Mouse (Mus musculus) limb, embryonic 12.5 days (tissue): ENCODE measurements around the gene Foxred2. TPM values are rescaled to one million over a fixed set of nuclear protein-coding genes. Genes with fewer than 3 reads are reported as not detected.
A peak's percentile ranks its signal among the peaks of the same experiment; 100 is the strongest.

Source experiments
- ATAC-seq: fragments of 200-750 bp; cut with Nextera tagmentation; 2 replicates; pipeline ENCODE4 v1.8.0; 2017; ENCODE audit warnings: low read depth, moderate TSS enrichment; ENCODE audit not compliant: insufficient number of reproducible peaks, insufficient read depth, low FRiP score, low TSS enrichment
- H3K27ac ChIP-seq: fragments of 300-500 bp; sonication (generic); 2 replicates; pipeline ENCODE4 v1.5.1; 2016; ENCODE audit warnings: mild to moderate bottlenecking, moderate library complexity
- H3K27me3 ChIP-seq: fragments of 300-500 bp; sonication (generic); 2 replicates; pipeline ENCODE4 v1.6.1; 2016; ENCODE audit warnings: mild to moderate bottlenecking, moderate library complexity
- H3K36me3 ChIP-seq: fragments of 300-500 bp; sonication (generic); 2 replicates; pipeline ENCODE4 v1.6.1; 2016; ENCODE audit warnings: mild to moderate bottlenecking, moderate library complexity
- H3K4me1 ChIP-seq: fragments of 300-500 bp; sonication (generic); replicated peaks from 2 replicates; pipeline ENCODE4 v1.6.1; 2016
- H3K4me2 ChIP-seq: fragments of 300-500 bp; sonication (generic); 2 replicates; pipeline ENCODE4 v1.6.1; 2016; ENCODE audit warnings: mild to moderate bottlenecking, moderate library complexity
- H3K4me3 ChIP-seq: fragments of 300-500 bp; sonication (generic); replicated peaks from 2 replicates; pipeline ENCODE4 v1.5.1; 2016; ENCODE audit warnings: mild to moderate bottlenecking
- H3K9ac ChIP-seq: fragments of 300-500 bp; sonication (generic); replicated peaks from 2 replicates; pipeline ENCODE4 v1.6.1; 2016; ENCODE audit warnings: mild to moderate bottlenecking, moderate library complexity
- H3K9me3 ChIP-seq: fragments of 300-500 bp; sonication (generic); 2 replicates; pipeline ENCODE4 v1.6.1; 2016; ENCODE audit warnings: mild to moderate bottlenecking, moderate library complexity
- WGBS: fragments of 180-500 bp; shearing (Covaris S2); methylation state at CpG from one replicate; pipeline ENCODE4 v1.1.7; 2016; 5-methylcytosine and 5-hydroxymethylcytosine counted together
- polyA plus RNA-seq: library from polyadenylated mRNA; unstranded; fragments of >200 nt; fragmentation: Nextera tagmentation; extraction: Ambion mirVana; gene quantifications from 2 replicates; pipeline ENCODE4 v1.2.1, GENCODE M21; 2016

Gene Foxred2
- polyA plus RNA-seq, 1 experiment from 2014 or later, result 6.4 TPM

DNA sequence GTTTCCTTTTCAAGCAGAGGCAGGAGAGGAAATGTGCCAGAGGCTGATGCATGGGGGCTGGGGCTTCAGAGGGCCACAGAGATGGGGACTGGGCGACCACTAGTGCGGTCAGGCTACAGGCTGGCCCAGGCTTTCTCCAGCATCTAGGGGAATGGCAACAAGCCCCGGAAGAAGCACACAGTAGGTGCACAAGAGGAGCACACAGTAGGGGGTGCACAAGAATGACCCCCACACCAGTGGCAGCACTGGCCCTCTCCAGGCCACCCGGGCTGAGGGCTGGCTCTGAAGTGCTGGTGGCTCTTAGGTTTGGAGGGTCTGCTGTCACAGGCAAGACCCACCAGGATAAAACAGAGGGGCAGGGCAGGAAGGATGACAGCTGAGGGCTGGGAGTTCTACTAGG lies 41.2 kb downstream of the Foxred2 start:
- Histone ChIP-seq H3K9me3 (no peaks in the 10 kb centered on the region), H3K27me3 (no peaks in the 10 kb centered on the region), H3K9ac (no peak overlapping the region), H3K4me3 (no peak overlapping the region), H3K36me3 (peaks cover 61% of the 10 kb centered on the region), H3K4me2 (no peak overlapping the region), H3K27ac (no peak overlapping the region), H3K4me1 (peaks cover 14% of the 10 kb centered on the region)
- ATAC-seq, result no peak
- 95% methylated on average over 4 of the region's 4 CpGs for WGBS

DNA sequence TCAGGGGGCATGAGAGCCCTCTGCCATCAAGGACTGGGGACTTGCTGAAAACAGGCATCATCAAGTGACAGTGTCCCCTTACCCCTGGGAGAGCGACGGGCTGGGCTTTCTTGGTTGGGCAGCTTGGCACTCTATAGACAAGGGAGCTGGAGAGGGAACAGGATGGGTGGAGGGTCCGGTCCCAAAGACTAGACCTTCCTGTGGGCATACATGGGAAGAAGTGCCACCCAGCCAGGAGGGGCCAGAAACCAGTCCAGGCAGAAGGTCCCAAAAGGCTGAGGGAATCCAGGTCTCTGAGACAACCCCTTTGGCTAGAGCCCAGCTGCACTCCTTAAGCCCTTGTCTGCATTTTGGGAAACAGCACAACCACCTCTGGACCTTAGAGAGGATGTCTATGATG lies 42.0 kb downstream of the Foxred2 start:
- H3K9ac ChIP-seq, result no peak overlapping the region
- peaks cover 14% of the 10 kb centered on the region for H3K4me1 ChIP-seq
- H3K27ac ChIP-seq, result no peak overlapping the region
- no peaks in the 10 kb centered on the region for H3K9me3 ChIP-seq
- no peak for ATAC-seq
- no peaks in the 10 kb centered on the region for H3K27me3 ChIP-seq
- H3K4me3 ChIP-seq, result no peak overlapping the region
- no peak overlapping the region for H3K4me2 ChIP-seq
- 96% methylated on average over 3 of the region's 3 CpGs for WGBS
- H3K36me3 ChIP-seq, result peaks cover 57% of the 10 kb centered on the region

- H3K4me1 ChIP-seq, result peaks cover 22% of the 10 kb centered on the region
- no peak overlapping the region for H3K9ac ChIP-seq
- WGBS, result 87% methylated on average over 8 of the region's 8 CpGs
- no peak overlapping the region for H3K4me2 ChIP-seq
- H3K4me3 ChIP-seq, result no peak overlapping the region
- H3K36me3 ChIP-seq, result peaks cover 43% of the 10 kb centered on the region
- no peaks in the 10 kb centered on the region for H3K9me3 ChIP-seq
- no peaks in the 10 kb centered on the region for H3K27me3 ChIP-seq
- no peak overlapping the region for H3K27ac ChIP-seq
- no peak for ATAC-seq
These were observed 43.5 kb downstream of the Foxred2 start for GRCm38 (mm10) chr15:77913054-77913453.

DNA sequence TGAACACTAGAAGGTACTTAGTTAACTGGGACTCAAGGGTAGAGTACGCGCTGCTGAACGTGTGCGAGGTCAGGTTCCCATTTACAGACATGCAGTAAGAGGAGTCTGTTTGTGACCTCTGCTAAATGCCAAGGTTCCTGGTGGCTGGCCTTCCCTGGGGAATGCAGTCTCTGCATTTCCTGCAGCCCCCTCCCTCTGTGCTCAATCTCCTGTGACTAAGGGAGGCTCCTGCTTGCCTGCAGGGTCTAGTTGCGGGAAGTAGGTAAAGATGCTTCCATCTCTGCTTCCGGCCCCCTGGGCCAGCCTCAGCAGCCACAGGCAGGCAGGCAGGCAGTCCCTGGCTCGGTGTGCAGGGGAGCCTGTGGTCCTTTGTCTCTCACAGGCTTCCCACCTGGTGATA lies 43.9 kb downstream of the Foxred2 start:
- no peak overlapping the region for H3K27ac ChIP-seq
- H3K4me1 ChIP-seq, result peaks cover 27% of the 10 kb centered on the region
- WGBS, result 54% methylated on average over 7 of the region's 7 CpGs
- no peak overlapping the region for H3K4me2 ChIP-seq
- no peak overlapping the region for H3K9ac ChIP-seq
- ATAC-seq, result no peak
- H3K36me3 ChIP-seq, result peaks cover 38% of the 10 kb centered on the region
- H3K4me3 ChIP-seq, result no peak overlapping the region
- no peaks in the 10 kb centered on the region for H3K9me3 ChIP-seq
- H3K27me3 ChIP-seq, result no peaks in the 10 kb centered on the region

DNA sequence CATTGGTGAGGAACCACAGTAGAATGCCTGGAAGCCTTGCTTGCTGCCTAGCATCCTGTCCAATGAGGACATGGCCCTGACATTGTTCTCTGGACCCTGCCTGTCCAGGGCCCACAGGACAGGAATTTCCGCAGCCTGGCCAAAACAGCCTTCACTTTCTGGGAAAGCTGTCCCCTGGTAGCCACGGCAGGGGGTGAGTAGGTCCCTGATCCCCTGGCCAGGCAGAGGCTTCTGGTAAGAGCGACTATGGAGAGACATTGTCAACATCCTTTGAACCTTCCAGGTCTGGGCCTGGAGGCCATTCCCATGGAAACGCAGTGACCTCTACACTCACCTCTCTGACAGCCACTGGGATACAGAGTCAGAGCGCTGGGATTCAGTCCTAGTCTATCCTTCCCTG lies 44.5 kb downstream of the Foxred2 start:
- no peak overlapping the region for H3K27ac ChIP-seq
- H3K36me3 ChIP-seq, result peaks cover 37% of the 10 kb centered on the region
- 38% methylated on average over 5 of the region's 5 CpGs for WGBS
- no peaks in the 10 kb centered on the region for H3K27me3 ChIP-seq
- no peak for ATAC-seq
- no peak overlapping the region for H3K4me3 ChIP-seq
- no peaks in the 10 kb centered on the region for H3K9me3 ChIP-seq
- H3K9ac ChIP-seq, result no peak overlapping the region
- H3K4me2 ChIP-seq, result no peak overlapping the region
- peaks cover 32% of the 10 kb centered on the region for H3K4me1 ChIP-seq

DNA sequence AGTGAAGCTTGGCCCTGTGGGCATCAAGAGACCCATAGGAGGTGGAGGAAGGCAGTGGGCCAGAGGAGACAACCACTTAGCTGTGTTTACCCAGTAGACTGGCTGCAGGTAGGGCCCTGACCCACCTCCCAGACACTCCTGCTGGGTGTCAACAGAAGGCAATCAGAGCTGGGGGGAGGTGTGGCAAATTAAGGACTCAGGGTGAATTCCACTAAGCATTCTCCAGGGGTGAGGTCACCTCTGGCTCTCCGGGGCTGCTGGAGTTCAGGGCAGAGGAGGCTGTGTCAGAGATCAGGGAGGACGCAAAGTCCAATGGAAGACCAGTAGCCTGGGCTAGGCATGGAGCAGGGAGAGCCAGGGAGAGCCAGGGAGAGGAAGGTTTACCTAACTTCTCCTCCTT lies 45.5 kb downstream of the Foxred2 start:
- Histone ChIP-seq H3K27ac (no peak overlapping the region), H3K27me3 (no peaks in the 10 kb centered on the region), H3K9me3 (no peaks in the 10 kb centered on the region), H3K4me3 (no peak overlapping the region), H3K36me3 (peaks cover 29% of the 10 kb centered on the region), H3K4me2 (no peak overlapping the region), H3K9ac (no peak overlapping the region), H3K4me1 (peaks cover 41% of the 10 kb centered on the region)
- 8% methylated on average over 2 of the region's 2 CpGs for WGBS
- ATAC-seq, result no peak

DNA sequence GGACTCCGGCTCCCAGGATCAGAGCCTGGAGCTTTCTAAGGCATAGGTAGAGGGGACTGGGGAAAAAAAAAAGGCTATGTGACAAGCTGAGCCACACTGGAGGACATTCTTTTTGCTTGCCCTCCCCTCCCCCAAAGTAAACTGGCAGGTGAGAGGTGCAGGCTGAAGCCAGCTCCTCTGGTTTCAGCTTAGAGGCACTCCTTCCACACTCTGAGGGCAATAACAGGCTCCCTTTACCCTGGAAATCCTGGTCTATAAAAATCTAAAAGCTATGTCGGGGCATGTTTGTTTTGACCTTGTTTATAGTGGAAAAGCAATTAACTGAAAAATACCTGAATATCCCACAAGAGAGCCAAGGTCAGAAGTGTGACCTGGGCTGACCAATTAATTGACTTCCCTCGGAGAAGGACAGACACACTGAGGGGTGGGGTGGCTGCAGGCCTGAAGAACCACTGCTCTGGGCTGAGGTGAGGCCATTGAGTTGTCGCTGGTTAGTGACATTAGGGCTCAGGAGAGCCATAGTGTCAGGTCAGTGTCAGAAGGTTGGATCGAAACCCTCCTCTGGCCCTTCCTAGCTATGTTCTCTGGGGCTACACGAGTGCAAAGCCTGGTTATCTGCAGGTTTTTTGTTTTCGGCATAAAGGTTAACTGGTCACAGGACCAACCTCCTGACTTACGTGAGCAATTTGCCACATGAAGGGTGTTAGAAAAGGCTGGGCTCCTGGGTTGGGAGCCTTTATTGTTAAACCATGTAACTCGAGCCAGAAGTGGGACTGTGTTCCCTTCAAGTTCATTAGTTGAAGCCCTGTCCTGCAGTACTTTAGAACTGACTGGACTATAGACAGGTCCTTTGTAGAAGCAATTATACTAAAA lies 48.6 kb downstream of the Foxred2 start:
- Histone ChIP-seq H3K9me3 (no peaks in the 10 kb centered on the region), H3K27me3 (peaks cover 4% of the 10 kb centered on the region), H3K9ac (no peak overlapping the region), H3K4me1 (peaks cover 69% of the 10 kb centered on the region), H3K4me3 (no peak overlapping the region), H3K4me2 (no peak overlapping the region), H3K36me3 (no peaks in the 10 kb centered on the region), H3K27ac (peak overlapping the region; percentile 75)
- no peak for ATAC-seq
- WGBS, result 21% methylated on average over 9 of the region's 9 CpGs

DNA sequence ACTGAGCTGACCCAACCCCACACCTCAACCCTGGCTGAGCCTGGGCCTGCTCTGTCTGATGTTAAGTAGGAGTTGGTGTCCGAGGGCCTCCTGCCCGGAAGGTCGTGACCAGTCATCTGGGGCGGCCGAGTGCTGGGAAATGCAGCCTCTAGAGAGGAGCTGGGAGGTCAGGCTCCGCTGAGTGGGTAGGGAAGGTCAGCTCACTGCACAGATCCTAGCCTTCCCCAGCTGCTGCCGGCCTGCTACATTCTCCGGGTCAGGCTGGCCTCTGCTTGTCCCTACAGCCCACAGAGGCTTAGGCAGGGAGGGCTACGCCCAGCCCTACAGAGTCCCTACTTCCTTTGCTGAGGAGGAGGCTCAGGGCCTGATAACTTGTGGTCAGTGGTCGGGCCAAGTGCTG lies 50.0 kb downstream of the Foxred2 start:
- no peak overlapping the region for H3K9ac ChIP-seq
- H3K27me3 ChIP-seq, result peaks cover 4% of the 10 kb centered on the region
- H3K4me3 ChIP-seq, result no peak overlapping the region
- no peak overlapping the region for H3K27ac ChIP-seq
- no peak for ATAC-seq
- WGBS, result 46% methylated on average over 10 of the region's 10 CpGs
- no peak overlapping the region for H3K4me2 ChIP-seq
- H3K9me3 ChIP-seq, result no peaks in the 10 kb centered on the region
- peaks cover 63% of the 10 kb centered on the region for H3K4me1 ChIP-seq
- no peaks in the 10 kb centered on the region for H3K36me3 ChIP-seq

- H3K4me3 ChIP-seq, result no peak overlapping the region
- peaks cover 61% of the 10 kb centered on the region for H3K4me1 ChIP-seq
- H3K9me3 ChIP-seq, result no peaks in the 10 kb centered on the region
- H3K27ac ChIP-seq, result no peak overlapping the region
- whole genome bisulfite sequencing, result 79% methylated on average over 8 of the region's 8 CpGs
- H3K36me3 ChIP-seq, result no peaks in the 10 kb centered on the region
- H3K27me3 ChIP-seq, result peaks cover 4% of the 10 kb centered on the region
- no peak for ATAC-seq
- no peak overlapping the region for H3K9ac ChIP-seq
- H3K4me2 ChIP-seq, result no peak overlapping the region
These were observed 50.4 kb downstream of the Foxred2 start for GRCm38 (mm10) chr15:77906081-77906480.

DNA sequence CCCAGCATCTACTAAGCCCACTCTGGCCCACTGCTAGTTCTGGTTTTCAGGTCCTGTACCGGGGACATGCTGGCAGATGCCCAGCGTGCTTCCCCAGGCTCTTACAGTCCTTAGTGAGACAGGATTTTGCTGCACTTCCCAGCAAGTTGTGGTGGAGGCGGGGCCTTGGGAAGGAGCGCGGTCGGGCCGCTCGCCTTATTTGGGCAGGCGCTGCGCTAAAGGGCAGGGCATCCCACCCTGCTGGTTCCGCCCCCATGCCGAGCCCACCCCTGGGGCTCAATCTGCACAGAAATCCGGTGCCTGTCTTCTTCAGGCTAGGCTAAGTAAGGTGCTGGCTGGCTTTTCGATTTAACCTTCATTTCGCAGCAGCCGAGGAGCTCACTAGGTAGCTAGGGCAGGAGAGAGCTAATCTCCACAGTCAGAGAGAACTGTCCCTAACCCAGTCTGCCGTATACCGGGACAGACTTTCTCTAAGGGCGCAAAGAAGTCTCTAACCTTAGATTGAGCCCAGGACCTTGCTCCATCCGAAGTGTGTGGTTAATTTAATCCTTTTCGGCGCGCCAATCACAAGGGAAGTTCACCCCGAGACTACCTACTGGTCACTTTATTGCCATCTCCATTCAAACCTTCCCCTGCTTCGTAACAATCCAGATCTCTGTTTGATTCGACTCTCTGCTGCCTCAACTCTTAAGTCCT lies 51.1 kb downstream of the Foxred2 start:
- Histone ChIP-seq H3K4me2 (peak overlapping the region; percentile 60), H3K27ac (peak overlapping the region; percentile 76), H3K36me3 (no peaks in the 10 kb centered on the region), H3K4me3 (peak overlapping the region; percentile 33), H3K4me1 (peaks cover 56% of the 10 kb centered on the region), H3K9me3 (no peaks in the 10 kb centered on the region), H3K27me3 (peaks cover 4% of the 10 kb centered on the region), H3K9ac (peak overlapping the region; percentile 37; the same call in 1 of the 2 replicates)
- ATAC-seq, result peak; percentile 84
- 5% methylated on average over 26 of the region's 26 CpGs for WGBS

- Histone ChIP-seq H3K4me1 (peaks cover 56% of the 10 kb centered on the region), H3K9ac (no peak overlapping the region), H3K4me2 (peak overlapping the region; percentile 60), H3K27ac (peak overlapping the region; percentile 76), H3K9me3 (no peaks in the 10 kb centered on the region), H3K4me3 (no peak overlapping the region), H3K36me3 (no peaks in the 10 kb centered on the region), H3K27me3 (peaks cover 4% of the 10 kb centered on the region)
- 22% methylated on average over 12 of the region's 12 CpGs for WGBS
- ATAC-seq, result no peak
These were observed 52.1 kb downstream of the Foxred2 start for GRCm38 (mm10) chr15:77904363-77904892.
